Mouse (Mus musculus) MEL (cell line): ENCODE data around the gene Psme4.

Source experiments
- CHD1 ChIP-seq: IDR thresholded peaks from 2 replicates; pipeline ENCODE4 v1.6.1; 2012; ENCODE audit warnings: low read depth, mild to moderate bottlenecking, inconsistent platforms, low read length, improper control_type of control experiment
- CHD2 ChIP-seq: IDR thresholded peaks from 2 replicates; pipeline ENCODE4 v1.6.1; 2011; ENCODE audit warnings: low read length, improper control_type of control experiment
- CTCF ChIP-seq, 3 experiments: IDR thresholded peaks in 2 of 3; conservative IDR thresholded peaks in 1 of 3; 2 replicates each; pipeline ENCODE4 v1.5.1; 2011 to 2012; ENCODE audit warnings: low read length in 3 of 3, low read depth in 2 of 3, mild to moderate bottlenecking in 2 of 3, improper control_type of control experiment in 1 of 3, inconsistent platforms in 1 of 3, mixed read lengths in 1 of 3, moderate library complexity in 1 of 3; ENCODE audit not compliant: control insufficient read depth in 1 of 3, insufficient read depth in 1 of 3, poor library complexity in 1 of 3, severe bottlenecking in 1 of 3
- EP300 ChIP-seq, 2 experiments: IDR thresholded peaks; 2 replicates each; pipeline ENCODE4 v1.6.1; 2011; ENCODE audit warnings: improper control_type of control experiment in 2 of 2, low read length in 2 of 2, low read depth in 1 of 2, mild to moderate bottlenecking in 1 of 2
- GATA1 ChIP-seq: IDR thresholded peaks from 2 replicates; pipeline ENCODE4 v1.6.1; 2011; ENCODE audit warnings: low read depth, low read length, improper control_type of control experiment
- MAX ChIP-seq: IDR thresholded peaks from 2 replicates; pipeline ENCODE4 v1.6.1; 2011; ENCODE audit warnings: low read length, improper control_type of control experiment
- MAZ ChIP-seq: IDR thresholded peaks from 2 replicates; pipeline ENCODE4 v1.6.1; 2012; ENCODE audit warnings: low read depth, mild to moderate bottlenecking, inconsistent platforms, low read length, improper control_type of control experiment
- POLR2A ChIP-seq, 2 experiments: IDR thresholded peaks; 2 replicates each; pipeline ENCODE4 v1.6.1; 2011 to 2012; ENCODE audit warnings: low read length in 2 of 2, mild to moderate bottlenecking in 2 of 2, control low read depth in 1 of 2, improper control_type of control experiment in 1 of 2, low read depth in 1 of 2, moderate library complexity in 1 of 2; ENCODE audit not compliant: control insufficient read depth in 1 of 2, insufficient read depth in 1 of 2, poor library complexity in 1 of 2
- POLR2AphosphoS2 ChIP-seq: IDR thresholded peaks from 2 replicates; pipeline ENCODE4 v1.6.1; 2011; ENCODE audit warnings: low read length, improper control_type of control experiment
- RAD21 ChIP-seq: IDR thresholded peaks from 2 replicates; pipeline ENCODE4 v1.6.1; 2011; ENCODE audit warnings: mild to moderate bottlenecking, low read depth, low read length, improper control_type of control experiment
- RCOR1 ChIP-seq: IDR thresholded peaks from 2 replicates; pipeline ENCODE4 v1.6.1; 2012; ENCODE audit warnings: low read depth, mild to moderate bottlenecking, inconsistent platforms, low read length, improper control_type of control experiment
- ZKSCAN1 ChIP-seq: IDR thresholded peaks from 2 replicates; pipeline ENCODE4 v1.6.1; 2012; ENCODE audit warnings: low read depth, mild to moderate bottlenecking, inconsistent platforms, low read length, improper control_type of control experiment, moderate library complexity
- ZMIZ1 ChIP-seq: IDR thresholded peaks from 2 replicates; pipeline ENCODE4 v1.6.1; 2012; ENCODE audit warnings: low read depth, mild to moderate bottlenecking, inconsistent platforms, low read length, improper control_type of control experiment, moderate library complexity
- ZNF384 ChIP-seq: IDR thresholded peaks from 2 replicates; pipeline ENCODE4 v1.6.1; 2012; ENCODE audit warnings: low read depth, mild to moderate bottlenecking, inconsistent platforms, low read length, improper control_type of control experiment

DNA sequence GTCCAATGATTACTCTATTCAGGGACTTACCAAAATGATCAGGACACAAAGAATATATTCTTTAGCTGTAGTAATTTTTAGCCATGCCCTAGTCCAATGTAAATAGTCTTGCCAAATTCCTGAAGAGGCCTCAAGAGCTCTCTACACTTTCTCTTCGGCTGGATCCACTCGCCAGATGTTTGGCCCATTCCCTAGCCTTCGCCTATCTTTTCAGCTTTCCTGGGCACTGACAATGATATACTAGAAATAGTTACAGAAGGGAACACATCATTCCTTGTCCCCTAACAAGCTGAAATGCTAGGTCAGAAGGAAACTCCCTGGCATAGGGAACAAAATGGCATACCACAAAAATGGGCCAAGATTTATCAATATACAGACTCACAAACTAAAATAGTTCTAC lies 18.6 kb upstream of the Psme4 start:
- no peak for TF ChIP-seq CHD1
- no peak for TF ChIP-seq ZKSCAN1
- no peak for TF ChIP-seq CTCF (IDR thresholded peaks at IDR 0.05 in 2 of 3, conservative IDR thresholded peaks at IDR 0.05 in 1 of 3; ENCODE audit: control insufficient read depth in 1 of 3, insufficient read depth in 1 of 3, low read depth in 2 of 3, low read length in 3 of 3, poor library complexity in 1 of 3, severe bottlenecking in 1 of 3)
- no peak for TF ChIP-seq POLR2AphosphoS2
- TF ChIP-seq MAZ: no peak
- TF ChIP-seq ZNF384: no peak
- no peak for TF ChIP-seq EP300 (IDR thresholded peaks at IDR 0.05; ENCODE audit: low read depth in 1 of 2, low read length in 2 of 2)
- no peak for TF ChIP-seq POLR2A (IDR thresholded peaks at IDR 0.05; ENCODE audit: control insufficient read depth in 1 of 2, insufficient read depth in 1 of 2, low read depth in 1 of 2, low read length in 2 of 2, poor library complexity in 1 of 2)
- no peak for TF ChIP-seq RCOR1
- TF ChIP-seq RAD21: no peak
- no peak for TF ChIP-seq MAX
- TF ChIP-seq ZMIZ1: no peak
- TF ChIP-seq CHD2: no peak
- no peak for TF ChIP-seq GATA1
